Mouse (Mus musculus): ENCODE measurements around the gene Tm2d3. TPM values are rescaled to one million over a fixed set of nuclear protein-coding genes. Genes with fewer than 3 reads are reported as not detected.

Gene Tm2d3
- total RNA-seq (2023) = 10 to 100 TPM; 23.1 to 25.4 TPM

GRCm38 (mm10) chr7:65690869-65691268, at the start of gene Tm2d3:
Gene Tm2d3, plus strand, starts transcription at chr7:65691169.

GRCm38 (mm10) chr7:65644643-65645351, 46.2 kb upstream of the Tm2d3 start, which contains the start of gene Tarsl2:
Gene Tarsl2, plus strand, starts transcription at chr7:65644898.

Other genes starting within 250 kb of the Tm2d3 start
- gene Tjp1, start 163.4 kb upstream of the Tm2d3 start, total RNA-seq (2023) = 1 to 10 TPM in 1 of 2 experiments, under 1 TPM in 1; 0.12 to 2.4 TPM
- 10 to 100 TPM; 12.4 to 15.9 TPM for gene Tarsl2, start 46.3 kb upstream of the Tm2d3 start, total RNA-seq (2023)
- not detected for gene Pcsk6, start 170.6 kb downstream of the Tm2d3 start, total RNA-seq (2023)